Mouse (Mus musculus): Measurements from ENCODE around the gene Blzf1. TPM values are rescaled to one million over a fixed set of nuclear protein-coding genes. Genes with fewer than 3 reads are reported as not detected.

Gene Blzf1
- polyA plus RNA-seq, 1 experiment from 2014 or later: 27.5 TPM

- under 1% methylated on average over 71 of the region's 79 CpGs for WGBS
- no peaks in the 10 kb centered on the region for H3K9me3 ChIP-seq (replicated peaks)
- DNase-seq (ENCODE audit: low spot score): peak; percentile 100
- peaks cover 13% of the 10 kb centered on the region for H3K27me3 ChIP-seq (ENCODE audit: low read depth, poor library complexity, severe bottlenecking)
- H3K4me1 ChIP-seq: peaks cover 29% of the 10 kb centered on the region
- H3K4me3 ChIP-seq: peak within 1 kb of the TSS; percentile 71
- H3K27ac ChIP-seq: peak within 1 kb of the TSS; percentile 88
- no peaks in the 10 kb centered on the region for H3K36me3 ChIP-seq
Observed at GRCm38 (mm10) chr1:164248465-164249331, 58.6 kb downstream of the Blzf1 start, which contains the start of gene Slc19a2. Gene Slc19a2 (plus strand): TSS chr1:164249046.

- WGBS: 10% methylated on average over 10 of the region's 10 CpGs
- H3K36me3 ChIP-seq: no peaks in the 10 kb centered on the region
- peak overlapping the region; percentile 71 for H3K4me3 ChIP-seq
- H3K9me3 ChIP-seq (replicated peaks): no peaks in the 10 kb centered on the region
- peak; percentile 47 for DNase-seq (ENCODE audit: low spot score)
- H3K27me3 ChIP-seq (ENCODE audit: low read depth, poor library complexity, severe bottlenecking): peaks cover 13% of the 10 kb centered on the region
- H3K4me1 ChIP-seq: peaks cover 29% of the 10 kb centered on the region
- peak overlapping the region; percentile 88 for H3K27ac ChIP-seq
Observed at GRCm38 (mm10) chr1:164247971-164248370, 59.3 kb downstream of the Blzf1 start.

- no peaks in the 10 kb centered on the region for H3K9me3 ChIP-seq (replicated peaks)
- peaks cover 29% of the 10 kb centered on the region for H3K4me1 ChIP-seq
- H3K36me3 ChIP-seq: no peaks in the 10 kb centered on the region
- peak overlapping the region; percentile 71 for H3K4me3 ChIP-seq
- H3K27me3 ChIP-seq (ENCODE audit: low read depth, poor library complexity, severe bottlenecking): peaks cover 13% of the 10 kb centered on the region
- WGBS: 37% methylated on average over 8 of the region's 8 CpGs
- DNase-seq (ENCODE audit: low spot score): no peak
- peak overlapping the region; percentile 88; the same call in 1 of the 2 replicates for H3K27ac ChIP-seq
Observed at GRCm38 (mm10) chr1:164247442-164247841, 59.8 kb downstream of the Blzf1 start.

GRCm38 (mm10) chr1:164242809-164243208, 64.5 kb downstream of the Blzf1 start:
- WGBS: 76% methylated on average over 8 of the region's 8 CpGs
- DNase-seq (ENCODE audit: low spot score): no peak

GRCm38 (mm10) chr1:164241494-164241893, 65.8 kb downstream of the Blzf1 start:
- Histone ChIP-seq H3K27me3 (ENCODE audit: low read depth, poor library complexity, severe bottlenecking) (no peaks in the 10 kb centered on the region), H3K4me3 (no peak overlapping the region), H3K4me1 (no peaks in the 10 kb centered on the region), H3K36me3 (no peaks in the 10 kb centered on the region), H3K27ac (no peak overlapping the region), H3K9me3 (replicated peaks) (no peaks in the 10 kb centered on the region)
- no peak for DNase-seq (ENCODE audit: low spot score)
- WGBS: 81% methylated on average over 2 of the region's 2 CpGs

More at GRCm38 (mm10) chr1:164242809-164243208, 64.5 kb downstream of the Blzf1 start:
- Histone ChIP-seq H3K36me3 (no peaks in the 10 kb centered on the region), H3K27me3 (ENCODE audit: low read depth, poor library complexity, severe bottlenecking) (no peaks in the 10 kb centered on the region), H3K4me1 (peaks cover 5% of the 10 kb centered on the region), H3K27ac (no peak overlapping the region), H3K4me3 (no peak overlapping the region), H3K9me3 (replicated peaks) (no peaks in the 10 kb centered on the region)

Other genes starting within 250 kb of the Blzf1 start
- gene Sell, start 245.5 kb downstream of the Blzf1 start, polyA plus RNA-seq (2016; fragmentation: Nextera tagmentation; extraction: Ambion mirVana): 0.08 TPM in 1 of 2 replicates, not detected in the other
- gene Selp, start 192.2 kb downstream of the Blzf1 start, polyA plus RNA-seq (2016; fragmentation: Nextera tagmentation; extraction: Ambion mirVana): 0.04 and 0.05 TPM in 2 replicates
- 0.24 and 0.29 TPM in 2 replicates for gene F5, start 155.7 kb downstream of the Blzf1 start, polyA plus RNA-seq (2016; fragmentation: Nextera tagmentation; extraction: Ambion mirVana)
- gene Slc19a2, start 58.4 kb downstream of the Blzf1 start, polyA plus RNA-seq (2016; fragmentation: Nextera tagmentation; extraction: Ambion mirVana): 8.3 and 10.4 TPM in 2 replicates
- 4.6 and 6.4 TPM in 2 replicates for gene Ccdc181, start 31.9 kb downstream of the Blzf1 start, polyA plus RNA-seq (2016; fragmentation: Nextera tagmentation; extraction: Ambion mirVana)
- gene Nme7, start 3.4 kb downstream of the Blzf1 start, polyA plus RNA-seq (2016; fragmentation: Nextera tagmentation; extraction: Ambion mirVana): 46.5 and 47.7 TPM in 2 replicates
- 1.7 and 2.6 TPM in 2 replicates for gene Atp1b1, start 150.9 kb upstream of the Blzf1 start, polyA plus RNA-seq (2016; fragmentation: Nextera tagmentation; extraction: Ambion mirVana)

Data from limb, embryonic 10.5 days (tissue).